Mouse (Mus musculus) limb, embryonic 10.5 days (tissue): Measurements from ENCODE around the gene Gm3573. TPM values are rescaled to one million over a fixed set of nuclear protein-coding genes. Genes with fewer than 3 reads are reported as not detected.
"Not testable (repeated sequence)": the region's sequence is repeated elsewhere in the genome, so short reads cannot be mapped to it uniquely, and the experiment has no call there.

Source experiments
- DNase-seq: peaks from one replicate; pipeline ENCODE4 v3.0.0-alpha.2; 2017; ENCODE audit warnings: low spot score
- H3K27ac ChIP-seq: fragments of 300-500 bp; sonication (generic); 2 replicates; pipeline ENCODE4 v1.5.1; 2016; ENCODE audit warnings: mild to moderate bottlenecking
- H3K27me3 ChIP-seq: fragments of 300-500 bp; sonication (generic); 2 replicates; pipeline ENCODE4 v1.6.1; 2016; ENCODE audit warnings: low read depth, mild to moderate bottlenecking; ENCODE audit not compliant: poor library complexity, severe bottlenecking
- H3K36me3 ChIP-seq: fragments of 300-500 bp; sonication (generic); 2 replicates; pipeline ENCODE4 v1.6.1; 2016; ENCODE audit warnings: mild to moderate bottlenecking, moderate library complexity
- H3K4me1 ChIP-seq: fragments of 300-500 bp; sonication (generic); 2 replicates; pipeline ENCODE4 v1.6.1; 2016
- H3K4me3 ChIP-seq: fragments of 300-500 bp; sonication (generic); 2 replicates; pipeline ENCODE4 v1.5.1; 2016; ENCODE audit warnings: mild to moderate bottlenecking, moderate library complexity
- H3K9me3 ChIP-seq: fragments of 300-500 bp; sonication (generic); replicated peaks from 2 replicates; pipeline ENCODE4 v1.6.1; 2016; ENCODE audit warnings: mild to moderate bottlenecking
- WGBS: fragments of 180-500 bp; shearing (Covaris S2); methylation state at CpG from one replicate; pipeline ENCODE4 v1.1.7; 2016; 5-methylcytosine and 5-hydroxymethylcytosine counted together
- polyA plus RNA-seq: library from polyadenylated mRNA; unstranded; fragments of >200 nt; fragmentation: Nextera tagmentation; extraction: Ambion mirVana; gene quantifications from 2 replicates; pipeline ENCODE4 v1.2.1, GENCODE M21; 2016

The Gm3573 gene
- not detected in 2 replicates for polyA plus RNA-seq

- H3K27ac ChIP-seq, H3K9me3 ChIP-seq, H3K27me3 ChIP-seq, DNase-seq, H3K4me1 ChIP-seq, H3K4me3 ChIP-seq, H3K36me3 ChIP-seq: not testable (repeated sequence)
- no CpG with 5 or more reads among the region's 1 CpGs for WGBS
These were observed at the start of gene Gm3573 for GRCm38 (mm10) chr14:42190691-42191090. Gm3573 (minus strand) TSS chr14:42190791.

GRCm38 (mm10) chr14:42216766-42217537, 26.4 kb upstream of the Gm3573 start:
- not testable (repeated sequence) for DNase-seq, H3K27me3 ChIP-seq
- WGBS = 86% methylated on average over 8 of the region's 10 CpGs

GRCm38 (mm10) chr14:42183936-42184335, 6.7 kb downstream of the Gm3573 start:
- not testable (repeated sequence) for H3K27ac ChIP-seq, DNase-seq, H3K4me3 ChIP-seq, H3K9me3 ChIP-seq, H3K27me3 ChIP-seq, H3K4me1 ChIP-seq, H3K36me3 ChIP-seq
- WGBS = 83% methylated on average over 3 of the region's 3 CpGs

More at GRCm38 (mm10) chr14:42216766-42217537, 26.4 kb upstream of the Gm3573 start:
- not testable (repeated sequence) for H3K9me3 ChIP-seq, H3K27ac ChIP-seq, H3K4me3 ChIP-seq, H3K36me3 ChIP-seq, H3K4me1 ChIP-seq

- H3K4me3 ChIP-seq, DNase-seq, H3K27ac ChIP-seq, H3K4me1 ChIP-seq, H3K27me3 ChIP-seq, H3K9me3 ChIP-seq, H3K36me3 ChIP-seq: not testable (repeated sequence)
- WGBS = 83% methylated on average over 2 of the region's 2 CpGs
These were observed 28.1 kb downstream of the Gm3573 start, which contains the start of gene Gm17027 for GRCm38 (mm10) chr14:42162522-42162921. Gm17027 (minus strand) TSS chr14:42162622.

Other genes with a start within 250 kb of the Gm3573 start
- not detected in 2 replicates for gene 1700024B05Rik, start 246.8 kb downstream of the Gm3573 start, polyA plus RNA-seq
- not detected in 2 replicates for gene Gm6401, start 222.9 kb downstream of the Gm3573 start, polyA plus RNA-seq
- gene Gm3543, start 207.5 kb downstream of the Gm3573 start, polyA plus RNA-seq = not detected in 2 replicates
- gene Gm7951, start 73.4 kb downstream of the Gm3573 start, polyA plus RNA-seq = not detected in 2 replicates
- gene Gm17027, start 28.2 kb downstream of the Gm3573 start, polyA plus RNA-seq = not detected in 2 replicates
- gene Gm17026, start 69.3 kb upstream of the Gm3573 start, polyA plus RNA-seq = not detected in 2 replicates
- not detected in 2 replicates for gene Gm9611, start 106.6 kb upstream of the Gm3573 start, polyA plus RNA-seq
- not detected in 2 replicates for gene Gm7995, start 119.4 kb upstream of the Gm3573 start, polyA plus RNA-seq
- not detected in 2 replicates for gene Gm8005, start 248.9 kb upstream of the Gm3573 start, polyA plus RNA-seq